Mouse (Mus musculus): ENCODE data around the gene Crocc2. TPM values are rescaled to one million over a fixed set of nuclear protein-coding genes. Genes with fewer than 3 reads are reported as not detected.

Crocc2 gene
- polyA plus RNA-seq, 1 experiment, result 0.09 TPM

DNA sequence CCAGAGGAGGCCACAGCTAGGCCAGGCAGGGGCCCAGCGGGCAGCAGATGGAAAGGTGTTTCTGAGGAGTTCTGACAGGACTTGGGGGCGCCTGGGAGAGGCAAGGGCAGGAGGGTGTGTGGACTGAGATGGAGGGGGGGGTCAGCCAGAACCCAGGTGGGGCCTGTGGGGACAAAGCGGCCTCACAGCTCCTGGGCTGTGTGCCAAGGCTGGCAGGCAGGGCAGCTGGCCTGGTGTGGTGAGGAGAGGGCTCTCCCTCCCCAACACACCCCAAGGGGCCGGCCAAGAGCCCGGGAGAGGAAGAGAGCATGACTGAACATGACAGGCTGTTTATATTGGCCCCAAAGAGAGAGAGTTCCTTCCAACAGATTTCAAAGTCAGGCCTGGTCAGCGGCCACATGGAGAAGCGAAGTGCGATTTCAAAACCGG lies 41.7 kb downstream of the Crocc2 start:
- WGBS, result 6% methylated on average over 9 of the region's 9 CpGs
- DNase-seq (ENCODE audit: low read depth, low spot score), result no peak

DNA sequence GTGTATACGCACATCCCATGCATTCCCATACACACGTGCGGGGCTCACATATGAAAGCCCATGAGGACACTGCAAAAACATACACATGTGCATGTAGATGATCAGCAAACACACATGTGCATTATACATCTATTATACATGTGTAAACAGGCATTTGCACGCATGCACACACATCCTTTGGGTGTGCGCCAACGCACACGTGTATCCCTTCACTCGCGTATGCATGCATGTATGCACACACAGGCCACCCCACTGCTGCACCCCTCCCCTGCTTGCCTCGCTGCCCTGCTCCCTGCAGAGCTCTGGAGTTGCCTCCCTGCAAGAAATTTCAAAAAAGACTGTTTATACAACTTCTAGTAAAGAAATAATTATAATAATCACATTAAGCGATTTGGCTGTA lies 42.5 kb downstream of the Crocc2 start:
- 77% methylated on average over 11 of the region's 11 CpGs for WGBS
- DNase-seq (ENCODE audit: low read depth, low spot score), result no peak

- 59% methylated on average over 10 of the region's 10 CpGs for WGBS
- no peak for DNase-seq (ENCODE audit: low read depth, low spot score)
Observed at GRCm38 (mm10) chr1:93211549-93212220, 43.2 kb downstream of the Crocc2 start.

DNA sequence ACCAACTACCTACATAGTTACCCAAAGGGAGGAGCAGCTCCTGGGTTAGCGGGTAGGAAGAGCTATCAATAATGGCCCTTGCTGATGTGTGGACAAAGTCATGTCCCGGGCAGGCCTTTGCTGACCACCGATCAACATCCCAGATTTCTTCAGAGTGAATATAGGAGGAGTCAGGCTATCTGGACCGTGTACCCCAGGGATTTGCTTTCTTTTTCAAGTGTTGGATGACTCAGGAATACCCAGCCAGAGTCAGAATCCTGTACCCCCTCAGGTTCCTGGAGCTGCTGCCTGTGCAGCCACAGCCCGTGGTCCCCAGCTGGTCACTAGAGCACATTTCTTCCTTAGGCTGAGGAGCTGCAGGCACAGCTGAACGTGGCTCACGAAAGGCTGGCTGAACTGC lies 43.9 kb downstream of the Crocc2 start:
- 90% methylated on average over 7 of the region's 7 CpGs for WGBS
- no peak for DNase-seq (ENCODE audit: low read depth, low spot score)

- 70% methylated on average over 5 of the region's 5 CpGs for WGBS
- DNase-seq (ENCODE audit: low read depth, low spot score), result no peak
Observed at GRCm38 (mm10) chr1:93214612-93215011, 46.1 kb downstream of the Crocc2 start.

DNA sequence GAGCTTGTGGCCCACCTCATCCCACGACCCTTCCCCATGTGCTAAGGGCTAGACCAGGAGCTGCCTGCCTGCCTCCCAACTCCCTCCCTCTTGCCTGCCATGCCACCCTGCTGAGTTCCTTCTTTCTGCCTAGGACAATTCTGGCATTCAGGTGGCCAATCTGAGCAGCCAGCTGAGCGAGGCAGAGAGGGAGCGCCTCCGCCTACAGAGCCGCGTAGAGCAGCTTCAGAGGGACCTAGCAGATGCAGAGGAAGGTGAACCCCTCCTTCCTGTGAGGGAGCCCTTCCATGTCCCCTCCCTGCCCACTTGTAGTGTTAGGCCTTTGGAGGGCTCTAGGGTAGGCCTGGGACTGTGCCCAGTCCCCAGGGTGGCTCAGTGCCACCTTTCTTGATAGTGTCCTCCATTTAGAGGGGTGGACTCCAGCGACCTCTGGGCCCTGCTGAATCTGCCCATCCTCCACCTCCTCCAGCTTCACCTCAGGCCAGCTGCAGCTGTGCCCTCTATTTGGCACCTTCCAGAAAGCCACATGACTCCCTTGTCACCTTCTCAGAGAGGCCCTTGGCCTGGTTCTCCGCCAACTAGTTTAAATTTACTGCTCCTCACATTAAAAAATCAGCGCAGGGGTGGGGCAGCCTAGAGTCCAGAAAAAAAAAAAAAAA lies 48.4 kb downstream of the Crocc2 start:
- WGBS, result 37% methylated on average over 9 of the region's 9 CpGs
- no peak for DNase-seq (ENCODE audit: low read depth, low spot score)

- DNase-seq (ENCODE audit: low read depth, low spot score), result no peak
- WGBS, result 60% methylated on average over 7 of the region's 7 CpGs
Observed at GRCm38 (mm10) chr1:93217530-93217929, 49.0 kb downstream of the Crocc2 start.

DNA sequence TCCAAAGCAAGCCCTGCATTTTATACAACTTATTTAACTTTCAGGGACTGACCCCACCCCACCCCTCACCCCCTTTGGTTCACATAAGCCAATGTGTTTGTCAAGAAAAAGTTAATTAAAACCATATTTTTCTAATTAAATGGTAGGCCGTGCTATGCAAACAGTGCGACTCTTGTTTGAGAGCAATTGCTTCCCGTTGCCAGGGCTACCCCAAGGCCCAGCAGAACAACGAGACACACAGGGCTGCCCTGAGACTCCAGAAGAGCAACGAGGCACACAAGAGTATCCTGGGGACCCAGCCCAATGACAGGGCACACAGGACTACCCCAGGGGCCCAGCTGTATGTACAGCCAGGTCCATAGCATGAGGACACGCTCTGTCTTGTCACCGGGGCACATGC lies 52.3 kb downstream of the Crocc2 start:
- 64% methylated on average over 7 of the region's 7 CpGs for WGBS
- DNase-seq (ENCODE audit: low read depth, low spot score), result no peak

DNA sequence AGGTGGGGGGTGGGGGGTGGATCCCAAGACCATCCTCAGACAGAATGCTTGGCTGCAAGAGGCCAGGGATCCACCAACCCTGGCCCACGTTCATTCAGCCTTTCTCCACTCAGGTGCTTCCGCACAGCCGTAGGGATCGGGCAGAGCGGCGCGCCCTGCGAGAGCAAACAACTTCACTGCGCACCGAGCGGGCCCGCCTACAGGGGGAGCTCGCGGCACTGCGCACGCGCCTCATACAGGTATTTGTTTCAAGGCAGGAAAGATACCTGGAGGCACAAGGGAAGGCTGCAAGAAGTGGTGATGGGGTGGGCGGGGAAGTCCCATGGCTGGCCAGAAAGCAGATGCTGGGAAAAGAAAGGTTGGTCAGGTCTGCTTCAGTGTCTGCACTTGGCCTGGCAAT lies 55.4 kb downstream of the Crocc2 start:
- WGBS, result 9% methylated on average over 18 of the region's 18 CpGs
- DNase-seq (ENCODE audit: low read depth, low spot score), result no peak

GRCm38 (mm10) chr1:93225226-93225625 lies 56.7 kb downstream of the Crocc2 start:
- 13% methylated on average over 4 of the region's 4 CpGs for WGBS
- DNase-seq (ENCODE audit: low read depth, low spot score), result no peak

DNA sequence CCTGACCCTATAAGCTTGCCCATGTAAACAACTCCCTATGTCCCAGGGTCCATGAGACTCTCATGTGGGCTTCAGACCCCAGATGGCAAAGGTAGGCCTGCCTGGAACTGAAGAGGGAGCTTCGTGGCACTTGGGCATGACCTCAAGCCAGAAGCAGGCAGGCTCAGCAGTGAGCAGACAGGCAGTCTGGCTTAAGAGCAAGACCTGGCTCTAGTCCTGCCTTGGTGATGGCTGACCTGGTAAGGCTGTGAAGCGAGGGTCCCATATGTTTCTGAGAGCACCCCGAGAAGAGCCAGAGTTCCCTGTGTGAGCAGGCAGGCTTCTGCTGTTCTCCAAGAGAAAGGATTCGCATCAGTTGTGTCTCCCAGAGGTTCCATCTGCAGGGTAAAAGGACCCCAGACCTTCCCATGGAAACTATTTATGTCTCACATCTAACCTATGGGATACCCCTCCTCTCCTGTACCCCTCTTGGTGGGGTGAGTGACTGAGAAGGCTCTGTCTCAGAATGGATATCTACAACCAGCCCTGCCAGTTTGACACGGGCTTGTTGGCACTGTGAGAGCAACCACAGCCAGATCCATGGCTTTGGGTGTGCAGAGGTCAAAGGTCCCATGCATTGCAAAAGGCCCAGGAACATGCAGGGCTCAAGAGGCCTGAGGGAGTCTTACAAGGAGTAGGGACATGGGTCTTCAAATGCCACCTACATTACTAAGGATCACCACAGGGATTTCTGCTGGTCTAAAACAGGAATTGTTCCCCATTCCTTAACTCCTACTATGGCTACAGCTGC lies 57.4 kb downstream of the Crocc2 start:
- WGBS, result 64% methylated on average over 5 of the region's 5 CpGs
- no peak for DNase-seq (ENCODE audit: low read depth, low spot score)

DNA sequence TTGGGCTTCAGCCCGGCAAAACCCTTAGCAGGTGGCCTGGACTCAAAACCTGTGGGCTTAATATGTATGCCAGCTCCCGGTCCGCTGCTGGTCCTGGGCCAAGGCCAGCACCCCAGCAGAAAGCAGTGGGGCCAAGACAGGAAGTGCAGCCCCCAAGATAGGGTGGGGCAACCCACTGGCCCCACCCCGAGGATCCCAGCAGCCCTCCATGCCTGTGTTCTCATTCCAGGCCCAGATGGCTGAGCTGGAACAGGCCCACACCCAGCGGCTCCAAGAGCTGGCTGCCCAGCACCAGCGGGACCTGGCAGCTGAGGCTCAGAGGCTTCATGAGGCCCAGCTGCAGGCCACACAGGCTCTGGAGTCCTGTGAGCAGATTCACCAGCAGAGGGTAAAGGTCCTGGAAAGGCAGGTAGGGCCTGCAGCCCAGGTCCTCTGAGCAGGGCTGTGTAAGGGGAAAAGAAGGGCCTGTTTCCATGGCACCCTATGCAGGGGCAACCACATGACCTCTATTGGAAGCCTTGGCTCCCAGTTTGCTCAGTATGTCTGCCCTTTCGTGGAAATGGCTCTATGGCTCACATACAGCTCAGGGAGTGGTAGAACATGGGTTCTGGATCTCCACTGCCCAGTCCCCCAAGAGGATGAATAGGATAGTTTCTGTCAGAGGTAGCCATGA lies 58.9 kb downstream of the Crocc2 start:
- DNase-seq (ENCODE audit: low read depth, low spot score), result no peak
- 72% methylated on average over 7 of the region's 7 CpGs for WGBS

DNA sequence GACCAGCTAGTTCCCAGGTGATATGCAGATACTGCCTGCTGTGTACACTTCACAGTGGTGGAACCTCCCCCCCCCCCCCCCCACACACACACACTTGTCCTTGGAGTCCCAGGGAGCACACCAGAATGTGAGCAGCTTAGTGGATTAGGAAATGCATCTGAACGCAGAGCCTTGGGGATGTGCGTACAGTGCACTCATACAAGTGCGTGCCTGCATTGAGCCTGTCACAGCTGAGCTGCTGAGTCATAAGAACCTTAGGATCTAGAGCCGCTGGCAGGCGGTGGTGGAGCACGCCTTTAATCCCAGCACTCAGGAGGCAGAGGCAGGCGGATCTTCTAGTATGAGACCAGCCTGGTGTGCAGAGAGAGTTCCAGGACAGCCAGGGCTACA lies 59.4 kb downstream of the Crocc2 start:
- 98% methylated on average over 7 of the region's 7 CpGs for WGBS

DNA sequence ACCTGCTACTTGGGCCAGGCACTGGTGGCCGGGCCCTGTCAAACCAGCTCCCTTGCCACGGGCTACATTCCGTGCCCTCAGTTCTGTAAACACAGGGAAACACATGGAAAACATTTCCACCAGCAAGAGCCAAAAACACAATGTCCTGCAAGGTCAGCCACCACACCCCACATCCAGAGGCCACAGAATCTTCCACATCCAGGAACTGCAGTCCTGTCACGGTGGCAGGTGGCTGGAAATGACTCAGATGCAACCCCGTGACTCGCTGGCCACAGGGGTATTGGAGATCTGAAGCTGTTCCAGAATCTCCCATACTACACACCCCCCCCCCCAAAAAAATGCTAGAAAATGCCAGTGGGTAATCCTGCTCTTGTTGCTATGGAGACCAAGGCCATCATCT lies 60.7 kb downstream of the Crocc2 start:
- no peak for DNase-seq (ENCODE audit: low read depth, low spot score)

More for the DNA sequence above, 59.4 kb downstream of the Crocc2 start:
- DNase-seq (ENCODE audit: low read depth, low spot score), result no peak

GRCm38 (mm10) chr1:93229626-93230025 lies 61.1 kb downstream of the Crocc2 start:
- WGBS, result 69% methylated on average over 4 of the region's 4 CpGs
- no peak for DNase-seq (ENCODE audit: low read depth, low spot score)

More for the DNA sequence above, 60.7 kb downstream of the Crocc2 start:
- WGBS, result 87% methylated on average over 6 of the region's 6 CpGs

GRCm38 (mm10) chr1:93235576-93236544 lies 67.3 kb downstream of the Crocc2 start, which contains the start of gene Sned1:
Gene Sned1, plus strand, starts transcription at chr1:93235841.
- WGBS, result under 1% methylated on average over 100 of the region's 100 CpGs
- peak; percentile 70 for DNase-seq (ENCODE audit: low read depth, low spot score)

GRCm38 (mm10) chr1:93236545-93236924 lies 68.0 kb downstream of the Crocc2 start:
- 53% methylated on average over 3 of the region's 3 CpGs for WGBS
- no peak for DNase-seq (ENCODE audit: low read depth, low spot score)

DNA sequence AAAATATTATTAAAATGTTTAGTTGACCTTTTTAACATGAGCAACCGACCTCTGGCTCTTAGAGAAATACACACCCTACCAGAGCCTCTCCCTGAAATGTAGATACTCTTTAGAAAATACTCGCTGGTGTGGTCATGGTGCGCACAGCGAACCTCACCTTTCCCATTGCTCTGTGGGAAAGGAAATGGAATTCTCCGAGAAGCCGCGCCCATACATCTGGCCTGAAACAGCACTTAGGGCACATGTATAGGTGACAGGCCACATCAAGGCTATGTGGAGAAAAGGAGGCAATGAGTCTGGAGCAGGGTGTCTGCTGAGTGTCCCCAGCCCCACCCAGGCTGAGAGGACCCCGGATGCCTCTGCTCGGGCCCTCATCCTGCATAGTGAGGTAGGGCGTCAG lies 69.2 kb downstream of the Crocc2 start:
- WGBS, result 69% methylated on average over 10 of the region's 10 CpGs
- DNase-seq (ENCODE audit: low read depth, low spot score), result no peak

DNA sequence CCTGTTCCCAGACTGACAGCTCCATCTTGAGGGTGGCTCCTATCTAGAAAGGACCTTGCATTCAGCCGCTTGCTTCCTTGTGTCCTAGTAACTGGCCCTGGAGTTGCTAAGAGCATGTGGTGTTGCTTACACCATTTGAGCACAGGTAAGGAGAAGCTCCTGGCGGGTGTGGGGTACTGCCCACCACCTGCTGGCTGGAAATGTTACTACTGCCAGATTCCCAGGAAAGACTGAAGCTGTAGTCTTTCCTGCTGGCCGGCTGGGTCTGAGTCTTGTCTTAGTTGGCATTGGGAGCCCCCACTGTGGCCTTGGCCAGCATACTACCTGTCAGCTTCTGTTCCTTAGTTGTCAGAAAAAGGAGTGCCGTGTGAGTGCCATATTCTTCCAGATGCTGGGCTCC lies 69.7 kb downstream of the Crocc2 start:
- DNase-seq (ENCODE audit: low read depth, low spot score), result no peak
- WGBS, result 48% methylated on average over 4 of the region's 4 CpGs
